Mouse (Mus musculus): ENCODE results near the gene Acyp2. TPM values are rescaled to one million over a fixed set of nuclear protein-coding genes. Genes with fewer than 3 reads are reported as not detected.
"Not testable (repeated sequence)": the region's sequence is repeated elsewhere in the genome, so short reads cannot be mapped to it uniquely, and the experiment has no call there.

Gene Acyp2
- polyA plus RNA-seq, 2 experiments, result 8.0 to 11.1 TPM

DNA sequence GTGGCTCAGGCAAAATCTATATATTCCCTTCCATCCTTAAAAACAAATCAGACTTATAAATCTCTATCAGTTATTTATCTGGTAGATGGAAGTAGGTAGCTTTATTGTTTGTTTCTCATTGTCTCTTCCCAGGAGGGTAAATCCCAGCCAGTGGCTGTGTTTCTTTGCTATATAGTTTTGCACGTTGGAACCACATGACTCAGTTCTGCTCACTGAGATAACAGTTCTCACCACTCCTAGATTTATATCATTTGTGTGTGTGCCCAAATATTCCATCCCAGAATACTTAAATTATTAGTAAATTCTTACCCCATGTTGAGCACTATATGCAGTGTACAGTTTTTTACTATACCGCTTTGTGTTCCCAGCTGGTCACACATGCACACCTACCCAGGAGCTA lies 26.2 kb downstream of the Acyp2 start:
- no peak for DNase-seq (ENCODE audit: low spot score)
- Histone ChIP-seq H3K9ac (ENCODE audit: low read depth, low read length, severe bottlenecking) (no peak overlapping the region), H3K27ac (replicated peaks; ENCODE audit: low read depth, low read length) (no peak overlapping the region), H3K4me2 (replicated peaks; ENCODE audit: low read depth, low read length, severe bottlenecking) (no peak overlapping the region), H3K9me3 (ENCODE audit: control insufficient read depth, low read length) (no peaks in the 10 kb centered on the region), H3K27me3 (ENCODE audit: control insufficient read depth, insufficient read depth, low read length) (no peaks in the 10 kb centered on the region), H3K4me3 (replicated peaks; ENCODE audit: low read length) (no peak overlapping the region), H3K36me3 (ENCODE audit: control insufficient read depth, insufficient read depth, low read length) (no peaks in the 10 kb centered on the region), H3K4me1 (ENCODE audit: control insufficient read depth, insufficient read depth, low read length) (no peaks in the 10 kb centered on the region)
- no peak for ATAC-seq (ENCODE audit: low FRiP score, low read depth)
- WGBS, result 74% methylated on average over 2 of the region's 2 CpGs
- TF ChIP-seq POLR2A (IDR thresholded peaks at IDR 0.05; ENCODE audit: borderline replicate concordance, extremely low read depth, insufficient read depth, insufficient read length), result no peak

DNA sequence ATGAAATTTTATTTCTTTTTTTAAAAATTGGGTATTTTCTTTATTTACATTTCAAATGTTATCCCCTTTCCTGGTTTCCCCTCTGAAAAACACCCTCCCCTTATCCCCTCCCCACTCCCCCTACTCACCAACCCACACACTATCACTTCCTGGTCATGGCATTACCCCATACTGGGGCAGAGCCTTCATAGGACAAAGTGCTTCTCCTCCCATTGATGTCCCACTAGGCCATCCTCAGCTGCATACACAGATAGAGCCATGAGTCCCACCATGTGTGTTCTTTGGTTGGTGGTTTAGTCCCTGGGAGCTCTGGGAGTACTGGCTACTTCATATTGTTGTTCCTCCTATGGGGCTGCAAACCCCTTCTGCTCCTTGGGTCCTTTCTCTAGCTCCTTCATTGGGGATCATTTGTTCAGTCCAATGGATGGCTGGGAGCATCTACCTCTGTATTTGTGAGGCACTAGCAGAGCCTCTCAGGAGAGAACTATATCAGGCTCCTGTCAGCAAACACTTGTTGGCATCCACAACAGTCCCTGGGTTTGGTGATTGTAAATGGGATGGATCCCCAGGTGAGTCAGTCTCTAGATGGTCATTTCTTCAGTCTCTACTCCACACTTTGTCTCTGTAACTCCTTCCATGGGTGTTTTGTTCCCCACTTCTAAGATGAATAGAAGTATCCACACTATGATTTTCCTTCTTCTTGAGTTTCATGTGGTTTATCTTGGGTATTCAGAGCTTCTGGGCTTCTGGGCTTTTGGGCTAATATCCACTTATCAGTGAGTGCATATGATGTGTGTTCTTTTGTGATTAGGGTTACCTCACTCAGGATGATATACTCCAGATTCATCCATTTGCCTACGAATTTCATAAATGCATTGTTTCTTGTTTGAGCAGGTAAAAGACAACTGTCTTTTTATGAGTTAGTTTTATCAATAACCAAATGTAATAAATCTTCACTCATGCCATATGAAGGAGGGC lies 27.7 kb downstream of the Acyp2 start:
- not testable (repeated sequence) for ATAC-seq (ENCODE audit: low FRiP score, low read depth); DNase-seq (ENCODE audit: low spot score); H3K4me3 ChIP-seq (replicated peaks; ENCODE audit: low read length); H3K9me3 ChIP-seq (ENCODE audit: control insufficient read depth, low read length); H3K27me3 ChIP-seq (ENCODE audit: control insufficient read depth, insufficient read depth, low read length); H3K4me1 ChIP-seq (ENCODE audit: control insufficient read depth, insufficient read depth, low read length); H3K36me3 ChIP-seq (ENCODE audit: control insufficient read depth, insufficient read depth, low read length); H3K27ac ChIP-seq (replicated peaks; ENCODE audit: low read depth, low read length); H3K4me2 ChIP-seq (replicated peaks; ENCODE audit: low read depth, low read length, severe bottlenecking); H3K9ac ChIP-seq (ENCODE audit: low read depth, low read length, severe bottlenecking)
- 91% methylated on average over 1 of the region's 1 CpGs for WGBS

DNA sequence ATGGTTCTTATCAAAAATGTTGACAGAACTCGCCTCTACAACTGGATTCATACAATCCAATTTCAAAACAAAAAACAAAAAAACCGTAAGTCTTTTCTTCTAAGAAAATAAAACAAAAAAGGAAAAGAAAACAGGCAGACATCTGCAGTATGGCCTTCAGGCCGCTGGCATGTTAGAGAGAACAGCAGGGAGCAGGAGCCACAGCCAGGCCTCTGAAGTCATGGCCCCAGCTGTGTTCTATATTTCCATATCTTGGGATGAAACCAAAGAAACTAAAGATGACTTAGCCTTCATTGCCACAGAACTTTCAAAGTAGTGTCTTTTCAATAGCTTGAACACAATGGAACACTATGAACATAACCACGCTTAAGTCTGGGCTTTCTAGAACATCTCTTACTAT lies 31.2 kb downstream of the Acyp2 start:
- 69% methylated on average over 4 of the region's 4 CpGs for WGBS
- no peak for DNase-seq (ENCODE audit: low spot score)

DNA sequence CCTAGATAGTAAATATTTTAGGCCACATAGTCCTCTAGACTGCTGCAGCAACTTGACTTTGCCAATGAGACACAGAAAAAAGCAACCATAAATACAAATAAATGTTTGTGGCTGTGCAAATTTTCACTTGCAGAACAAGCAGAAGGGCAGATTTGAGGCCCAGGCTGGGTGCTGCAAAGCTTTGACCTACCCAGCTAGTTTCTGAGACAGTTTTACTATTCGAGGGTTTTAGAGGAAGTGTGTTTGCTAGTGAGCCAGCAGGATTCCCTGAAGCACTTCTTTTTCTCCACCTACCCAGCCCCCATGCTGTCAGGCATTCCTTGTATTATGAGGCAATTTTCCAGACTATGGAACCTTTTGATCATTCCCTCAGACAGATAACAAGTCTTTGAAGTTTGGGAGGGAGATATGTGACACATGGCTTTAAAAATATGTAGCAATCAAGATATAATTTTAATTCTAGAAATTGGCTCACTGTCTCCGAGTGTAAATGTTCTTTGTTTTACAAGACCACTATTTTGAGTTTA lies 31.8 kb downstream of the Acyp2 start:
- H3K4me3 ChIP-seq (replicated peaks; ENCODE audit: low read length), result no peak overlapping the region

More for the DNA sequence above, 31.2 kb downstream of the Acyp2 start:
- H3K9ac ChIP-seq (ENCODE audit: low read depth, low read length, severe bottlenecking), result no peak overlapping the region
- H3K9me3 ChIP-seq (ENCODE audit: control insufficient read depth, low read length), result no peaks in the 10 kb centered on the region
- H3K27me3 ChIP-seq (ENCODE audit: control insufficient read depth, insufficient read depth, low read length), result no peaks in the 10 kb centered on the region
- no peak overlapping the region for H3K27ac ChIP-seq (replicated peaks; ENCODE audit: low read depth, low read length)
- H3K4me2 ChIP-seq (replicated peaks; ENCODE audit: low read depth, low read length, severe bottlenecking), result no peak overlapping the region
- no peaks in the 10 kb centered on the region for H3K4me1 ChIP-seq (ENCODE audit: control insufficient read depth, insufficient read depth, low read length)
- no peak for ATAC-seq (ENCODE audit: low FRiP score, low read depth)
- H3K36me3 ChIP-seq (ENCODE audit: control insufficient read depth, insufficient read depth, low read length), result no peaks in the 10 kb centered on the region
- TF ChIP-seq POLR2A (IDR thresholded peaks at IDR 0.05; ENCODE audit: borderline replicate concordance, extremely low read depth, insufficient read depth, insufficient read length), result no peak
- no peak overlapping the region for H3K4me3 ChIP-seq (replicated peaks; ENCODE audit: low read length)

DNA sequence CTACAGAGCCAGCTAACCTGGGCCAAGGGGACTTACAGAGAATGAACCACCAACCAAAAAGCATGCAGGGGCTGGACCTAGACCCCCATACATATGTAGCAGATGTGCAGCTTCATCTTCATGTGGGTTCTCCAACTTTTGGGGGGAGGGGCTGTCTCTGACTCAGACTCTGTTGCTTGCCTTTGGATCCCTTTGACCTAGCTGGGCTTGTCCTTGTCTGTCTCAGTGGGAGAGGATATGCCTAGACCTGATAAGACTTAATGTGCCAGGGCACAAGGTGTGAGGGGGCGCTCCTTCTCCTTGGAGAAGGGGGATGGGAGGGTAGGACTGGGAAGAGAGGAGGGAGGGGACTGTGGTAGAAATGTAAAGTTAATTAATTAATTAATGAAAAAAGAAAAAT lies 33.4 kb downstream of the Acyp2 start:
- H3K27me3 ChIP-seq (ENCODE audit: control insufficient read depth, insufficient read depth, low read length), result no peaks in the 10 kb centered on the region
- H3K9me3 ChIP-seq (ENCODE audit: control insufficient read depth, low read length), result no peaks in the 10 kb centered on the region
- no peak for TF ChIP-seq POLR2A (IDR thresholded peaks at IDR 0.05; ENCODE audit: borderline replicate concordance, extremely low read depth, insufficient read depth, insufficient read length)
- H3K4me1 ChIP-seq (ENCODE audit: control insufficient read depth, insufficient read depth, low read length), result no peaks in the 10 kb centered on the region
- H3K9ac ChIP-seq (ENCODE audit: low read depth, low read length, severe bottlenecking), result no peak overlapping the region
- ATAC-seq (ENCODE audit: low FRiP score, low read depth) (no peak), DNase-seq (ENCODE audit: low spot score) (no peak)
- WGBS, result 73% methylated on average over 1 of the region's 1 CpGs
- H3K27ac ChIP-seq (replicated peaks; ENCODE audit: low read depth, low read length), result no peak overlapping the region
- no peak overlapping the region for H3K4me3 ChIP-seq (replicated peaks; ENCODE audit: low read length)
- H3K36me3 ChIP-seq (ENCODE audit: control insufficient read depth, insufficient read depth, low read length), result no peaks in the 10 kb centered on the region
- H3K4me2 ChIP-seq (replicated peaks; ENCODE audit: low read depth, low read length, severe bottlenecking), result no peak overlapping the region

More for the DNA sequence above, 31.8 kb downstream of the Acyp2 start:
- no peak for TF ChIP-seq POLR2A (IDR thresholded peaks at IDR 0.05; ENCODE audit: borderline replicate concordance, extremely low read depth, insufficient read depth, insufficient read length)
- Histone ChIP-seq H3K4me2 (replicated peaks; ENCODE audit: low read depth, low read length, severe bottlenecking) (no peak overlapping the region), H3K9me3 (ENCODE audit: control insufficient read depth, low read length) (no peaks in the 10 kb centered on the region), H3K27me3 (ENCODE audit: control insufficient read depth, insufficient read depth, low read length) (no peaks in the 10 kb centered on the region), H3K9ac (ENCODE audit: low read depth, low read length, severe bottlenecking) (no peak overlapping the region), H3K36me3 (ENCODE audit: control insufficient read depth, insufficient read depth, low read length) (no peaks in the 10 kb centered on the region), H3K4me1 (ENCODE audit: control insufficient read depth, insufficient read depth, low read length) (no peaks in the 10 kb centered on the region), H3K27ac (replicated peaks; ENCODE audit: low read depth, low read length) (no peak overlapping the region)
- DNase-seq (ENCODE audit: low spot score) (no peak), ATAC-seq (ENCODE audit: low FRiP score, low read depth) (no peak)
- whole genome bisulfite sequencing, result 29% methylated on average over 2 of the region's 2 CpGs
